Mouse (Mus musculus): ENCODE data around the gene Noto. TPM values are rescaled to one million over a fixed set of nuclear protein-coding genes. Genes with fewer than 3 reads are reported as not detected.

Noto gene
- polyA plus RNA-seq, 2 experiments, result not detected

DNA sequence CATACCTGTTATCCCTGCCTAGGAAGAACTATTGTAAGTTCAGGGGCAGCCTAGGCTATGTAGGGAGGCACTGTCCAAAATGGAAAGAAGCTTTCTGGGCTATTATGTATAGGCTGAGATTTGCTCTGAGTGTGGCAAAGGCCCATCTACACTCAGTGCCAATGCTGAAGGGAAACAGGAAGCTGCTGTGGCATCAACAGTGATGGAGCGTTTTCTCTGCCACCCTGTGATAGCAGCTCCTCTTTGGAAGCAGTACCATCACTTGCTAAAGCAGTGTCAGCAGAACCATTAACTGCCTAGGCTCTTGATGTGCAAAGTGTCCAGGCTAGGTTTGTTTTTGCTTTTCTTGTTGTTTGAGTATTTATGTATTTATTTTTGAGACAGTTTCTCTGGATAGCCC, 12.5 kb downstream of the Noto start:
- Histone ChIP-seq H3K9ac (replicated peaks) (no peak overlapping the region), H3K9me3 (ENCODE audit: control insufficient read depth, low read length) (no peaks in the 10 kb centered on the region), H3K27ac (no peak overlapping the region), H3K4me1 (replicated peaks; ENCODE audit: control insufficient read depth in 2 of 2, insufficient read depth in 2 of 2, low read length in 1 of 2) (peaks cover 3 to 11% of the 10 kb centered on the region in 2 experiments; a peak in 3 of 4 replicates), H3K4me2 (ENCODE audit: low read depth) (no peak overlapping the region), H3K4me3 (ENCODE audit: insufficient read depth in 1 of 2, low read depth in 2 of 2, low read length in 2 of 2) (no peak overlapping the region), H3K36me3 (replicated peaks; ENCODE audit: control insufficient read depth, insufficient read depth, low read depth) (peaks cover 5% of the 10 kb centered on the region; the same call in 1 of the 2 replicates), H3K27me3 (ENCODE audit: control insufficient read depth, insufficient read depth, low read length) (no peaks in the 10 kb centered on the region)
- DNase-seq (ENCODE audit: low read depth in 3 of 3, low spot score in 3 of 3), result no peak
- TF ChIP-seq EP300 (IDR thresholded peaks at IDR 0.05; ENCODE audit: low read depth), result no peak
- TF ChIP-seq CTCF (IDR thresholded peaks at IDR 0.05; ENCODE audit: low read depth), result no peak
- 69% methylated on average over 1 of the region's 1 CpGs for WGBS (ENCODE audit: insufficient replicate concordance)
- no peak for ATAC-seq (ENCODE audit: insufficient read depth)

DNA sequence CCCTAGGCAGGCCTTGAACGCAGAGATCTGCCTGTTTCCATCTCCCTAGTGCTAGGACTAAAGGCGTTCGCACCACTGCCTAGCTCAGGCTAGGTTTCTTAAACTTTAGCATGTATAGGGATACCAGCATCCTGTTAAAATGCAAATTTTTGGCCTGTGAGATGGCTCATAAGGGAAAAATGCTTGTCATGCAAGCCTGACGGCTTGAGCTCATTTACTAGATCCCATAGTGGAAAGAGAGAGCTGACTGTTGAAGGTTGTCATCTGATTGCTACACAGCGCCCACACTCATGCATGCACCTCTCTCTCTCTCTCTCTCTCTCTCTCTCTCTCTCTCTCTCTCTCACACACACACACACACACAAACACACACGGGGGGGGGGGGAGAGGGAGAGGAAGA, 12.9 kb downstream of the Noto start:
- 71% methylated on average over 5 of the region's 6 CpGs for WGBS (ENCODE audit: insufficient replicate concordance)
- Histone ChIP-seq H3K4me3 (ENCODE audit: insufficient read depth in 1 of 2, low read depth in 2 of 2, low read length in 2 of 2) (no peak overlapping the region), H3K27ac (no peak overlapping the region), H3K9me3 (ENCODE audit: control insufficient read depth, low read length) (no peaks in the 10 kb centered on the region), H3K27me3 (ENCODE audit: control insufficient read depth, insufficient read depth, low read length) (no peaks in the 10 kb centered on the region), H3K4me1 (replicated peaks; ENCODE audit: control insufficient read depth in 2 of 2, insufficient read depth in 2 of 2, low read length in 1 of 2) (peaks cover 3 to 11% of the 10 kb centered on the region in 2 experiments; a peak in 3 of 4 replicates), H3K36me3 (replicated peaks; ENCODE audit: control insufficient read depth, insufficient read depth, low read depth) (peaks cover 5% of the 10 kb centered on the region; the same call in 1 of the 2 replicates), H3K9ac (replicated peaks) (no peak overlapping the region), H3K4me2 (ENCODE audit: low read depth) (no peak overlapping the region)
- TF ChIP-seq CTCF (IDR thresholded peaks at IDR 0.05; ENCODE audit: low read depth) (no peak), EP300 (IDR thresholded peaks at IDR 0.05; ENCODE audit: low read depth) (no peak)
- DNase-seq (ENCODE audit: low read depth in 3 of 3, low spot score in 3 of 3) (no peak), ATAC-seq (ENCODE audit: insufficient read depth) (no peak)

GRCm38 (mm10) chr6:85441142-85441541, 17.5 kb downstream of the Noto start:
- WGBS (ENCODE audit: insufficient replicate concordance), result 78% methylated on average over 4 of the region's 4 CpGs
- no peak overlapping the region for H3K9ac ChIP-seq (replicated peaks)
- H3K27ac ChIP-seq, result no peak overlapping the region
- no peak overlapping the region for H3K4me3 ChIP-seq (ENCODE audit: insufficient read depth in 1 of 2, low read depth in 2 of 2, low read length in 2 of 2)
- H3K4me2 ChIP-seq (ENCODE audit: low read depth), result no peak overlapping the region
- peaks cover 9% of the 10 kb centered on the region; the same call in 1 of the 2 replicates for H3K36me3 ChIP-seq (replicated peaks; ENCODE audit: control insufficient read depth, insufficient read depth, low read depth)
- H3K27me3 ChIP-seq (ENCODE audit: control insufficient read depth, insufficient read depth, low read length), result no peaks in the 10 kb centered on the region
- DNase-seq (ENCODE audit: low read depth in 3 of 3, low spot score in 3 of 3), result no peak
- no peak for TF ChIP-seq CTCF (IDR thresholded peaks at IDR 0.05; ENCODE audit: low read depth)
- TF ChIP-seq EP300 (IDR thresholded peaks at IDR 0.05; ENCODE audit: low read depth), result no peak
- ATAC-seq (ENCODE audit: insufficient read depth), result no peak
- H3K4me1 ChIP-seq (replicated peaks; ENCODE audit: control insufficient read depth in 2 of 2, insufficient read depth in 2 of 2, low read length in 1 of 2), result no peaks in the 10 kb centered on the region
- no peaks in the 10 kb centered on the region for H3K9me3 ChIP-seq (ENCODE audit: control insufficient read depth, low read length)

DNA sequence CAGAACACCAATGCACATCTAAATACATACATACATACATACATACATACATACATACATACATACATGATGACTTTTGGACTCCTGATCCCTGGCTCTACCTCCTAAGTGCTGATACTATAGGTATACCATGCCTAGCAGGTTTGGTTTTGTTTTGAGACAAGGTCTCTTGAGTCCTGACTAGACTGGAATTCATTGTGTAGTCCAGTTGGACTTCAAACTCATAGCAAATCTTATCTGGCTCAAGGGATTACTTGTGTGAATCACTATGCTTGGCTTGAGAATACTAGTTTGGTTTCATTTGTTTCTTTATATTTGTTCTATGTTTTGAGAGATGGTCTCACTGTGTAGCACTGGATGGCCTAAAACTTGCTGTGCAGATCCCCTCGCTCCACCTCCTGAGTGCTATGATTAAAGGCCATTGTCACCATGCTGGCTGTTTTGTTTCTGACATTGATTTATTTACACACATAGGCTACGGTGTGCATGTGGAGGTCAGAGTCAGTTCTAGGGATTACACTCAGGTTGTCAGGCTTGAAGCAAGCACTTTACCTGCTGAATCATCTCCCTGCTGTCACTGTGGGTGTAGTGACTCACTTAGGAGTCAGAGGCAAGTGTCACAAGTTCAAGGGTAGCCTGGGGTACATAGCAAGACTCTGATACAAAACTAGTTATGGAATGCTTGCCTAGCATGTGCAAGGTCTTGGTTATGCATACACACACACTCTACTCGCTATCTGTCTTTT, 20.0 kb downstream of the Noto start:
- no peak for DNase-seq (ENCODE audit: low read depth in 3 of 3, low spot score in 3 of 3)
- Histone ChIP-seq H3K4me1 (replicated peaks; ENCODE audit: control insufficient read depth in 2 of 2, insufficient read depth in 2 of 2, low read length in 1 of 2) (no peaks in the 10 kb centered on the region), H3K36me3 (replicated peaks; ENCODE audit: control insufficient read depth, insufficient read depth, low read depth) (peaks cover 15% of the 10 kb centered on the region), H3K4me3 (ENCODE audit: insufficient read depth in 1 of 2, low read depth in 2 of 2, low read length in 2 of 2) (no peak overlapping the region), H3K9me3 (ENCODE audit: control insufficient read depth, low read length) (no peaks in the 10 kb centered on the region), H3K9ac (replicated peaks) (no peak overlapping the region), H3K4me2 (ENCODE audit: low read depth) (no peak overlapping the region), H3K27ac (no peak overlapping the region), H3K27me3 (ENCODE audit: control insufficient read depth, insufficient read depth, low read length) (no peaks in the 10 kb centered on the region)
- 69% methylated on average over 3 of the region's 3 CpGs for WGBS (ENCODE audit: insufficient replicate concordance)
- TF ChIP-seq CTCF (IDR thresholded peaks at IDR 0.05; ENCODE audit: low read depth) (no peak), EP300 (IDR thresholded peaks at IDR 0.05; ENCODE audit: low read depth) (no peak)
- ATAC-seq (ENCODE audit: insufficient read depth), result no peak

DNA sequence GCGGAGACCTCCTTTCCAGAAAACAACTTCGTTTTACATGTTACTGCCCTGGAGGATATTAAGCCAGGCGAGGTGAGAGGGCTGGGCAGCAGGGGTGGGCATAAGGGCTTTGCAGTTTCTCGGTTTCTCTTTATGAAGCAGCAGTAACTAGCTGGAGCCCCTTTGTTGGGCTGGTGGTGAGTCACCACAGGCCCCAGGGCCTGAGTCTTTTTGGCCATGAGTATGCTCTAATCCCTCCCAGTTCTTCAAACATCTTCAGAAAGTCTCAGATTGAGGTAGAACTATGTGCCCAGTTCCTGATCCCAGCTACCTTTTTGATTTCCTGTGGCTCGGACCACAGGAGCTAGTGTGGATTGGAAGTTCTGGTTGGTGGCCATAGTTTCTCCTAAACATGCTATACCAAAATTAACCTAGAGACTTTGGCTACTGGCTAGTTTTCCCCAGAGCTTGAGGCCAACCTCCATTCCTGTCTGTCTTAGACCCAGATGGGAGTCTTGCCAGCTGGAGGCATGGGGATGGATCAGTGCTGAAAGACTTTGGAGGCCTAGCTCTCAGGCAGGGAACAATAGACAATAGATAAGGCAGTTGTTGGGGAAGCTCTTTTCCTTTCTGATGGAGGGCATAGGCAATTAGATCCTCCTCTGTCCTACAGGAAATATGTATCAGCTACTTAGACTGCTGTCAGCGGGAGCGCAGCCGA, 20.7 kb downstream of the Noto start:
- Histone ChIP-seq H3K36me3 (replicated peaks; ENCODE audit: control insufficient read depth, insufficient read depth, low read depth) (peaks cover 15% of the 10 kb centered on the region), H3K4me1 (replicated peaks; ENCODE audit: control insufficient read depth in 2 of 2, insufficient read depth in 2 of 2, low read length in 1 of 2) (no peaks in the 10 kb centered on the region), H3K4me3 (ENCODE audit: insufficient read depth in 1 of 2, low read depth in 2 of 2, low read length in 2 of 2) (no peak overlapping the region), H3K9me3 (ENCODE audit: control insufficient read depth, low read length) (no peaks in the 10 kb centered on the region), H3K9ac (replicated peaks) (no peak overlapping the region), H3K27me3 (ENCODE audit: control insufficient read depth, insufficient read depth, low read length) (no peaks in the 10 kb centered on the region), H3K27ac (no peak overlapping the region), H3K4me2 (ENCODE audit: low read depth) (no peak overlapping the region)
- TF ChIP-seq CTCF (IDR thresholded peaks at IDR 0.05; ENCODE audit: low read depth) (no peak), EP300 (IDR thresholded peaks at IDR 0.05; ENCODE audit: low read depth) (no peak)
- ATAC-seq (ENCODE audit: insufficient read depth) (no peak), DNase-seq (ENCODE audit: low read depth in 3 of 3, low spot score in 3 of 3) (no peak)
- WGBS (ENCODE audit: insufficient replicate concordance), result 79% methylated on average over 8 of the region's 8 CpGs
